Mouse (Mus musculus) ovary, adult 2 months (tissue): ENCODE data around the gene Ppm1g. TPM values are rescaled to one million over a fixed set of nuclear protein-coding genes. Genes with fewer than 3 reads are reported as not detected.

Experiments
- polyA plus RNA-seq: library from polyadenylated mRNA; depleted of rRNA; stranded (reverse); fragments of >200 nt; gene quantifications from 2 replicates; pipeline ENCODE4 v1.2.3, GENCODE M21; 2012; rRNA removed

The Ppm1g gene
- polyA plus RNA-seq = 107 and 169 TPM in 2 replicates

GRCm38 (mm10) chr5:31220448-31221303 is at the start of gene Ppm1g:
Ppm1g (minus strand) TSS chr5:31220687.

GRCm38 (mm10) chr5:31251541-31252101 is 31.1 kb upstream of the Ppm1g start, which contains the start of gene Krtcap3:
Krtcap3 (plus strand) TSS chr5:31251691.

DNA sequence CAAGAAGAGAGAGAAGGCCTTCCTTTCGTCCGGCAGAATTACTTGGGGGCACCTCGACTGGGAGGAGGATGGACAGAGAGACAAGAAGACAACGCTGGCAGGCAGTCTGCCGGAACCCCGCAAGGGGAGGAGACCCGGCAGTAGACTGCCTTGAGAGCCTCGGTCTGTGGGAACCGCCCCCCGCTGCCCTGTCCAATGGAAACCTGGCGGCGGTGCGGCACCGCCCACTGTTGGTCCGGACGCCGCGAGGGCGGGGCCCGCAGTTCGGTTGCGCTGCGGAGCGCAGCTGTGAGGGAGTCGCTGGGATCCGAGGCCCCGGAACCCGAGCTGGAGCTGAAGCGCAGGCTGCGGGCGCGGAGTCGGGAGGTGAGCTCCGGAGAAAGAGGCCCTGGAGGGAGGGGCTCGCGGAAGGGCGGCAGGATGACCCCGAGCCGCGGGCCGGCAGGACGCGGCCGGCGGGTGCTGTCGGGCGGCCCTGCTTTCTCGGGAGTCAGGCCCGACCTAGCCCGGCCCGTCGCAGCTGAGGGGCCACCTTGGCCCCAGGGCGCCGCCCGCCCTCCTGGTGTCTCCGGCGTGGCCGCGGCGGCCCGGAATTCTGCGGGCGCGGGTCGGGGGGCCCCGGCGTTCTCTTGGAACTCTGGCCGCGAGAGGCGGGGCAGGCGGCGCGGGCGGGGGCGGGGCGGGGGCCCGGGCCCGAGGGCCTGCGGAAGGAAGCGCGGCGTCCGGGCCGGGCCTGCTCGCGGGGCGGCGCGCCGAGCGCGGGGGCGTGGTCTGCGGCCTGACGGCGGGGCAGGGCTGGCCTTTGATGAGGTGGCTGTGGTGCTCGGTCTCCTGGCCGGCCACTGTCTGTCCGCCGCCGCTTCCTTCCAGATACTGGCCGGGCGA is 20.4 kb upstream of the Ppm1g start, which contains the start of the genes Nrbp1 and Gm9970:
TSS of gene Nrbp1 (plus strand) at position 228 of the 885 bp plus-strand sequence.
TSS of gene Gm9970 (minus strand) at position 596 of the 885 bp plus-strand sequence.

GRCm38 (mm10) chr5:31201742-31202590 is 18.5 kb downstream of the Ppm1g start, which contains the start of gene Zfp513:
Zfp513 (minus strand) TSS chr5:31202303.

DNA sequence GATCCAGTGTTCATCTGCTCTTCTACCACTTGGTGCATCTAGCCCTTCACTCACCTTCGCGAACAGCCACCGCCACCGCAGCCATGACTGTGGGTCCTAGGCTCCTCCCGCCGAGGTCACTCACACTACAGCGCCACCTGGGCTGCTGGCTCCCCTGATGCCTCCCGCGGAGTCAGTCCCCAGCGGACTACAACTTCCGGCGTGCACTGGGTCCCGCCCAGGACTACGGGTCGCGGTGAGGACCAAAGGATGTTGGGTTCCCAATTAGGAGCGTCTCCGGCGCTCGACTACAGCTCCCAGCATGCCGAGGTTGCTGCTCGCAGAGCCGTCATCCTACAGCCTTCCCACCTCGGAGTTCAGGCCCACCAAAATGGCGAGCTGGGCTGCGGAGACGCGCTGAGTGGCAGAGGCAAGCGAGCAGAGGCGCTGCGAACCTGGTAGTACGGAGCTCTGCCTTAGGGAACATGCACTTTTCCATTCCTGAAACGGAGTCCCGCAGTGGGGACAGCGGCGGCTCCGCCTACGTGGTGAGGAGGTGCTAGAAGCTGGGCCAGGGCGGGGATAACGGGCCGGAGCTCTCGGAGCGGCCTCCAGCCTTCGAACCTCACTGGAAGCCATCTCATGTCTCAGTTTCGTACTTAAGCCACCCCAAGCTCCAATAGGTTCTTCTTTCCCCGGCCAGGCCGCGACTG is 27.4 kb downstream of the Ppm1g start, which contains the start of the genes Snx17 and Eif2b4:
TSS of gene Snx17 (plus strand) at position 289 of the 692 bp plus-strand sequence.
TSS of gene Eif2b4 (minus strand) at position 492 of the 692 bp plus-strand sequence.

GRCm38 (mm10) chr5:31179766-31180630 is 40.5 kb downstream of the Ppm1g start, which contains the start of the genes Gm29609 and Gtf3c2:
Gm29609 (minus strand) TSS chr5:31179911.
Gtf3c2 (minus strand) TSS chr5:31180144.

DNA sequence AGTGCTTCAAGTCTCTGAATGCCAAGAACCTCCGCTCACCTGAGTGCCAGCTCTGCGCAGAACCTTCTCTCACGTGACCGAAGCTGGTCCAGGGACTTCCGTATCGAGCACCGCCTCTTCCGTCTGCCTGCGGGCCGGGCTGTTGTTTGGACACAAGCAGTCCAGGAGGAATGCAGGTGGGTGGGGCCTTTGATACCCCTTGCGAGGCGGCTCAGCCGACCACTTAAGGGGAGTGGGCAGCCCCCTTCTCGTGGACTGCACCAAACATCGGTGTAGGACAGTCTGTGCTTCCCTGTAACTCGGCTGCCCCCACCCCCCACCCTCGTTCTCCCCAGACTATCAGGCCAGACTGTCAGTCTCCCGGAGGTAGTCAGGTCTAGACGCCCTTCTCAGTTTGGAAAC is 66.3 kb downstream of the Ppm1g start, which contains the start of gene Mpv17:
TSS of gene Mpv17 (minus strand) at position 100 of the 402 bp plus-strand sequence.

Other genes starting within 250 kb of the Ppm1g start
- 117 and 121 TPM in 2 replicates for gene Atraid, start 172.4 kb downstream of the Ppm1g start, polyA plus RNA-seq
- 31.7 and 33.3 TPM in 2 replicates for gene Slc5a6, start 171.8 kb downstream of the Ppm1g start, polyA plus RNA-seq
- gene Cad, start 165.9 kb downstream of the Ppm1g start, polyA plus RNA-seq = 76.0 and 78.1 TPM in 2 replicates
- gene Dnajc5g, start 114.4 kb downstream of the Ppm1g start, polyA plus RNA-seq = 0.10 TPM in 1 of 2 replicates, not detected in the other
- 18.2 and 19.2 TPM in 2 replicates for gene Slc30a3, start 112.5 kb downstream of the Ppm1g start, polyA plus RNA-seq
- not detected in 2 replicates for gene Trim54, start 104.0 kb downstream of the Ppm1g start, polyA plus RNA-seq
- not detected in 2 replicates for gene Ucn, start 81.9 kb downstream of the Ppm1g start, polyA plus RNA-seq
- gene Mpv17, start 66.4 kb downstream of the Ppm1g start, polyA plus RNA-seq = 103 and 145 TPM in 2 replicates
- 3.5 and 6.0 TPM in 2 replicates for gene Gm29609, start 40.8 kb downstream of the Ppm1g start, polyA plus RNA-seq
- 43.0 and 59.5 TPM in 2 replicates for gene Gtf3c2, start 40.5 kb downstream of the Ppm1g start, polyA plus RNA-seq
- 110 and 123 TPM in 2 replicates for gene Snx17, start 27.5 kb downstream of the Ppm1g start, polyA plus RNA-seq
- 58.4 and 95.8 TPM in 2 replicates for gene Eif2b4, start 27.3 kb downstream of the Ppm1g start, polyA plus RNA-seq
- 86.1 and 89.2 TPM in 2 replicates for gene Zfp513, start 18.4 kb downstream of the Ppm1g start, polyA plus RNA-seq
- gene Nrbp1, start 20.2 kb upstream of the Ppm1g start, polyA plus RNA-seq = 256 and 269 TPM in 2 replicates
- 1.1 and 2.3 TPM in 2 replicates for gene Gm9970, start 20.5 kb upstream of the Ppm1g start, polyA plus RNA-seq
- gene Krtcap3, start 31.0 kb upstream of the Ppm1g start, polyA plus RNA-seq = 75.9 and 76.0 TPM in 2 replicates
- gene Ift172, start 70.4 kb upstream of the Ppm1g start, polyA plus RNA-seq = 60.1 and 67.6 TPM in 2 replicates
- 71.9 and 95.0 TPM in 2 replicates for gene Fndc4, start 75.4 kb upstream of the Ppm1g start, polyA plus RNA-seq
- 2.5 and 4.1 TPM in 2 replicates for gene Gckr, start 76.8 kb upstream of the Ppm1g start, polyA plus RNA-seq
- gene Zfp512, start 231.7 kb upstream of the Ppm1g start, polyA plus RNA-seq = 12.9 and 14.2 TPM in 2 replicates